Mouse (Mus musculus) neural tube, embryonic 11.5 days (tissue): ENCODE measurements around the gene Scamp1. TPM values are rescaled to one million over a fixed set of nuclear protein-coding genes. Genes with fewer than 3 reads are reported as not detected.
A peak's percentile ranks its signal among the peaks of the same experiment; 100 is the strongest.

Experiments
- ATAC-seq: fragments of 200-750 bp; cut with Nextera tagmentation; 2 replicates; pipeline ENCODE4 v1.8.0; 2017; ENCODE audit warnings: moderate number of reproducible peaks, mild to moderate bottlenecking, moderate TSS enrichment, moderate library complexity; ENCODE audit not compliant: insufficient read depth, low FRiP score, low TSS enrichment
- DNase-seq: peaks from one replicate; pipeline ENCODE4 v3.0.0-alpha.2; 2015; ENCODE audit warnings: low spot score
- H3K27ac ChIP-seq: fragments of 300-500 bp; sonication (generic); 2 replicates; pipeline ENCODE4 v1.5.1; 2014; ENCODE audit warnings: low read depth, mild to moderate bottlenecking, low read length
- H3K27me3 ChIP-seq: fragments of 300-500 bp; sonication (generic); 2 replicates; pipeline ENCODE4 v1.6.1; 2014; ENCODE audit warnings: mild to moderate bottlenecking, low read length, mixed read lengths; ENCODE audit not compliant: control insufficient read depth, insufficient read depth
- H3K36me3 ChIP-seq: fragments of 300-500 bp; sonication (generic); 2 replicates; pipeline ENCODE4 v1.6.1; 2014; ENCODE audit warnings: mild to moderate bottlenecking, low read length, moderate library complexity, mixed read lengths; ENCODE audit not compliant: control insufficient read depth, insufficient read depth
- H3K4me1 ChIP-seq: fragments of 300-500 bp; sonication (generic); 2 replicates; pipeline ENCODE4 v1.6.1; 2014; ENCODE audit warnings: low read length, mixed read lengths; ENCODE audit not compliant: control insufficient read depth, insufficient read depth
- H3K4me2 ChIP-seq: fragments of 300-500 bp; sonication (generic); 2 replicates; pipeline ENCODE4 v1.6.1; 2014; ENCODE audit warnings: low read depth, mild to moderate bottlenecking, moderate library complexity
- H3K4me3 ChIP-seq: fragments of 300-500 bp; sonication (generic); 2 replicates; pipeline ENCODE4 v1.5.1; 2014; ENCODE audit warnings: low read depth, low read length
- H3K9ac ChIP-seq: fragments of 300-500 bp; sonication (generic); 2 replicates; pipeline ENCODE4 v1.6.1; 2014; ENCODE audit warnings: mild to moderate bottlenecking, low read length
- H3K9me3 ChIP-seq: fragments of 300-500 bp; sonication (generic); 2 replicates; pipeline ENCODE4 v1.6.1; 2016; ENCODE audit warnings: low read length; ENCODE audit not compliant: control insufficient read depth
- WGBS: fragments of 180-500 bp; shearing (Covaris S2); extraction: QIAGEN DNeasy Blood & Tissue Kit; methylation state at CpG from one replicate; pipeline ENCODE4 v1.1.7; 2014; 5-methylcytosine and 5-hydroxymethylcytosine counted together
- polyA plus RNA-seq: library from polyadenylated mRNA; unstranded; fragments of >200 nt; fragmentation: Nextera tagmentation; extraction: Ambion mirVana; gene quantifications from 2 replicates; pipeline ENCODE4 v1.2.1, GENCODE M21; 2014

Scamp1 gene
- polyA plus RNA-seq, 1 experiment from 2014 or later, result 46.4 TPM

GRCm38 (mm10) chr13:94205234-94205633 is 80.4 kb downstream of the Scamp1 start:
- no peaks in the 10 kb centered on the region for H3K4me1 ChIP-seq
- H3K4me2 ChIP-seq, result no peak overlapping the region
- H3K27me3 ChIP-seq, result no peaks in the 10 kb centered on the region
- H3K27ac ChIP-seq, result no peak overlapping the region
- no peak overlapping the region for H3K9ac ChIP-seq
- DNase-seq (peak; percentile 46), ATAC-seq (no peak)
- no peak overlapping the region for H3K4me3 ChIP-seq
- peaks cover 3% of the 10 kb centered on the region; the same call in 1 of the 2 replicates for H3K36me3 ChIP-seq
- peaks cover 3% of the 10 kb centered on the region; the same call in 1 of the 2 replicates for H3K9me3 ChIP-seq
- 20% methylated on average over 6 of the region's 6 CpGs for WGBS

- H3K9ac ChIP-seq, result no peak overlapping the region
- no peak for DNase-seq
These were observed 85.8 kb downstream of the Scamp1 start for GRCm38 (mm10) chr13:94199829-94200228.

GRCm38 (mm10) chr13:94198616-94199015 is 87.0 kb downstream of the Scamp1 start:
- H3K4me1 ChIP-seq, result peaks cover 2% of the 10 kb centered on the region; the same call in 1 of the 2 replicates
- H3K4me2 ChIP-seq, result no peak overlapping the region
- H3K9ac ChIP-seq, result no peak overlapping the region
- DNase-seq, result peak; percentile 5
- H3K4me3 ChIP-seq, result no peak overlapping the region
- H3K9me3 ChIP-seq, result no peaks in the 10 kb centered on the region
- H3K36me3 ChIP-seq, result no peaks in the 10 kb centered on the region
- ATAC-seq, result no peak
- no peaks in the 10 kb centered on the region for H3K27me3 ChIP-seq
- WGBS, result 91% methylated on average over 6 of the region's 6 CpGs
- H3K27ac ChIP-seq, result no peak overlapping the region

More at GRCm38 (mm10) chr13:94199829-94200228, 85.8 kb downstream of the Scamp1 start:
- Histone ChIP-seq H3K9me3 (no peaks in the 10 kb centered on the region), H3K27me3 (no peaks in the 10 kb centered on the region), H3K4me3 (no peak overlapping the region), H3K27ac (no peak overlapping the region), H3K4me1 (no peaks in the 10 kb centered on the region), H3K36me3 (no peaks in the 10 kb centered on the region), H3K4me2 (no peak overlapping the region)
- ATAC-seq, result no peak
- WGBS, result 67% methylated on average over 8 of the region's 8 CpGs

- DNase-seq (no peak), ATAC-seq (no peak)
- Histone ChIP-seq H3K36me3 (no peaks in the 10 kb centered on the region), H3K27ac (no peak overlapping the region), H3K4me3 (no peak overlapping the region), H3K4me2 (no peak overlapping the region), H3K9me3 (no peaks in the 10 kb centered on the region), H3K9ac (no peak overlapping the region), H3K27me3 (no peaks in the 10 kb centered on the region), H3K4me1 (peaks cover 3% of the 10 kb centered on the region; the same call in 1 of the 2 replicates)
- WGBS, result 86% methylated on average over 4 of the region's 4 CpGs
These were observed 92.4 kb downstream of the Scamp1 start for GRCm38 (mm10) chr13:94193227-94193626.

- Histone ChIP-seq H3K9me3 (no peaks in the 10 kb centered on the region), H3K4me3 (no peak overlapping the region), H3K27me3 (no peaks in the 10 kb centered on the region), H3K4me1 (peaks cover 5% of the 10 kb centered on the region; the same call in 1 of the 2 replicates), H3K9ac (no peak overlapping the region), H3K4me2 (no peak overlapping the region), H3K27ac (no peak overlapping the region), H3K36me3 (no peaks in the 10 kb centered on the region)
- ATAC-seq (no peak), DNase-seq (no peak)
- WGBS, result 97% methylated on average over 1 of the region's 1 CpGs
These were observed 95.3 kb downstream of the Scamp1 start for GRCm38 (mm10) chr13:94190386-94190785.

- DNase-seq (no peak), ATAC-seq (no peak; the same call in 1 of the 2 replicates)
- no peak overlapping the region for H3K9ac ChIP-seq
- H3K4me3 ChIP-seq, result no peak overlapping the region
- H3K36me3 ChIP-seq, result no peaks in the 10 kb centered on the region
- H3K9me3 ChIP-seq, result no peaks in the 10 kb centered on the region
- 31% methylated on average over 10 of the region's 10 CpGs for WGBS
- no peak overlapping the region for H3K27ac ChIP-seq
- 0 out of 2 replicates have a peak, but pooled peaks cover 3% of the 10 kb centered on the region for H3K4me1 ChIP-seq
- no peaks in the 10 kb centered on the region for H3K27me3 ChIP-seq
- H3K4me2 ChIP-seq, result no peak overlapping the region
These were observed 97.2 kb downstream of the Scamp1 start for GRCm38 (mm10) chr13:94188200-94189086.

- Histone ChIP-seq H3K9me3 (no peaks in the 10 kb centered on the region), H3K27ac (no peak overlapping the region), H3K9ac (no peak overlapping the region), H3K36me3 (no peaks in the 10 kb centered on the region), H3K4me1 (0 out of 2 replicates have a peak, but pooled peaks cover 3% of the 10 kb centered on the region), H3K27me3 (no peaks in the 10 kb centered on the region), H3K4me3 (no peak overlapping the region), H3K4me2 (no peak overlapping the region)
- ATAC-seq (no peak), DNase-seq (no peak)
- WGBS, result 91% methylated on average over 5 of the region's 6 CpGs
These were observed 100.0 kb downstream of the Scamp1 start for GRCm38 (mm10) chr13:94185631-94186030.

- no peaks in the 10 kb centered on the region for H3K9me3 ChIP-seq
- no peak overlapping the region for H3K9ac ChIP-seq
- H3K27me3 ChIP-seq, result no peaks in the 10 kb centered on the region
- ATAC-seq, result no peak
- WGBS, result 92% methylated on average over 10 of the region's 10 CpGs
- H3K4me1 ChIP-seq, result 0 out of 2 replicates have a peak, but pooled peaks cover 3% of the 10 kb centered on the region
- H3K36me3 ChIP-seq, result no peaks in the 10 kb centered on the region
- H3K4me2 ChIP-seq, result no peak overlapping the region
- H3K27ac ChIP-seq, result no peak overlapping the region
- H3K4me3 ChIP-seq, result no peak overlapping the region
- no peak for DNase-seq
These were observed 100.8 kb downstream of the Scamp1 start for GRCm38 (mm10) chr13:94184726-94185456.
